Mouse (Mus musculus): ENCODE data around the gene Cfap73.

DNA sequence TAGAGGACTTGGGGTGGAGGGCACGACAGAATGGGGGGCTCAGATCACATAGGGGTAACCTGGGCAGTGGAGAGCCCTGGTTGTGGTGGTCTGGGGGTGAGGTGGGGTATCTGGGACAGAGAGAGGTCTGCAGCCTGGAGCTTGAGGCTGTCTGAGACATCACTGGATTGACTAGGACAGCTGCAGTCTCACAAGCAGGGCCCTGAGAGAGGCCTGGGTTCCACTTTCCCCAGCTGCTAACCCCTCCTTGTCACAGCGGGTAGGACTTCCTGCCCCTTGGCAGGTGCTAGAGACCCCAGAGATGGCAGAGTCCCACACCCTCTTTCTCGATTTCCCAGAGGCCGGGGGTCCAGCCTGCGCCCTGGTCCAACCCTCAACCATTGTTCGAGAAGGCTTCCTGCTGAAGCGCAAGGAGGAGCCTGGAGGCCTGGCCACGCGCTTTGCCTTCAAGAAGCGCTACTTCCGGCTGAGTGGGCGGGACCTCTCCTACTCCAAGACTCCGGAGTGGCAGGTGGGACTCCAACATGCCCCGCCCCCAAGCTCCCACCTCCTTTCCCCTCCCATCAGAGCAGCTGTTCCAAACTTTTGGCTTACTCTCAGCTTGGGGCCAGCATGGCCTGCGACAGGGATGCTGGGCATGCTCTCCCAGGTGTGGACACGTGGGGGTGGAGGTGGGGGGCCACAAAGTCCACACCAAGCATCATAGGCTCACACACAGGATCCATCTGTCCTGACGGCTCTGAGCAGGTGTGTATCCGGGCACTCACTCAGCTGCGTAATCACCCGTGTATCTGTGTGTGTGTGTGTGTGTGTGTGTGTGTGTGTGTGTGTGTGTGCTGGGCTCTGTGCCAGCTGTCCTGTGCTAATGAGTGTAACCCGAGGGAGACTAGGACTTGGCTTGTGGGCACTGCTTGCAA is 40.5 kb upstream of the Cfap73 start:
- TF ChIP-seq POLR2A (IDR thresholded peaks at IDR 0.05; ENCODE audit: borderline replicate concordance, control insufficient read depth, low read depth, low read length) (no peak), CTCF (IDR thresholded peaks at IDR 0.05; ENCODE audit: control insufficient read depth, insufficient read depth, low read length) (no peak)

All from bone marrow, adult 2 months (tissue).